Mouse (Mus musculus): ENCODE data around the gene Thap8.

DNA sequence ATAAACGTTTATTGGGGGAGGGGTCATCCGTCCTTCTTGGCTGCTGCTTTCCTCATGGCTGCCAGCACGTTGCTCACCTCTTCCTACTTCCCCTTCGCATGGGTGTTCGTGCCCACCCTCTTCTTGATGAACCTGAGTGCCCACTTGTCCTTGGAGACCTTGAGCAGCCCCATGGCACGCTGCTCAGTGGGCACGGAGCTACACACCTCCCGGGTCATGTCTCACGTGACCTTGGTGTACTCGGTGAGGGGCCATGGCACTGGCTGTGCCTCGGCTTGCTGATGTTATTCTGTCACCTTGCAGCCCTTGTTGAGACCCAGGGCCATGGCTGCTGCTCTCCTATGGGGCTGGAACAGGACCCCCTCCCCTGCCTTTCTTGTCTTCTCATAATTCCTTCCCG, 30.2 kb downstream of the Thap8 start:
- TF ChIP-seq CTCF (IDR thresholded peaks at IDR 0.05; ENCODE audit: insufficient read depth, low read depth, low read length), result no peak
- no peak for TF ChIP-seq POLR2A (IDR thresholded peaks at IDR 0.05; ENCODE audit: insufficient read depth, low read depth, low read length)
